Mouse (Mus musculus) forebrain, embryonic 11.5 days (tissue): ENCODE measurements around the gene Kdelr3. TPM values are rescaled to one million over a fixed set of nuclear protein-coding genes. Genes with fewer than 3 reads are reported as not detected.
A peak's percentile ranks its signal among the peaks of the same experiment; 100 is the strongest.

Experiments
- ATAC-seq: fragments of 200-750 bp; cut with Nextera tagmentation; replicated peaks from 2 replicates; pipeline ENCODE4 v1.8.0; 2017; ENCODE audit warnings: moderate TSS enrichment; ENCODE audit not compliant: low FRiP score
- DNase-seq: peaks from one replicate; pipeline ENCODE4 v3.0.0-alpha.2; 2017; ENCODE audit warnings: low spot score
- H3K27ac ChIP-seq: fragments of 300-500 bp; sonication (generic); 2 replicates; pipeline ENCODE4 v1.5.1; 2014; ENCODE audit warnings: low read depth, low read length
- H3K27me3 ChIP-seq: fragments of 300-500 bp; sonication (generic); 2 replicates; pipeline ENCODE4 v1.6.1; 2014; ENCODE audit warnings: mild to moderate bottlenecking, low read length, mixed read lengths; ENCODE audit not compliant: control insufficient read depth, insufficient read depth
- H3K36me3 ChIP-seq: fragments of 300-500 bp; sonication (generic); 2 replicates; pipeline ENCODE4 v1.6.1; 2014; ENCODE audit warnings: mild to moderate bottlenecking, low read length, moderate library complexity, mixed read lengths; ENCODE audit not compliant: control insufficient read depth, insufficient read depth
- H3K4me1 ChIP-seq: fragments of 300-500 bp; sonication (generic); replicated peaks from 2 replicates; pipeline ENCODE4 v1.6.1; 2014; ENCODE audit warnings: low read length, mixed read lengths; ENCODE audit not compliant: control insufficient read depth, insufficient read depth
- H3K4me2 ChIP-seq: fragments of 300-500 bp; sonication (generic); 2 replicates; pipeline ENCODE4 v1.6.1; 2014; ENCODE audit warnings: low read depth, mild to moderate bottlenecking, low read length, moderate library complexity, mixed read lengths; ENCODE audit not compliant: severe bottlenecking
- H3K4me3 ChIP-seq: fragments of 300-500 bp; sonication (generic); 2 replicates; pipeline ENCODE4 v1.5.1; 2014; ENCODE audit warnings: low read depth, low read length
- H3K9ac ChIP-seq: fragments of 300-500 bp; sonication (generic); 2 replicates; pipeline ENCODE4 v1.6.1; 2014; ENCODE audit warnings: low read length
- H3K9me3 ChIP-seq: fragments of 300-500 bp; sonication (generic); 2 replicates; pipeline ENCODE4 v1.6.1; 2016; ENCODE audit warnings: low read length, mixed read lengths; ENCODE audit not compliant: control insufficient read depth
- WGBS: fragments of 180-500 bp; shearing (Covaris S2); extraction: QIAGEN DNeasy Blood & Tissue Kit; methylation state at CpG from one replicate; pipeline ENCODE4 v1.1.7; 2014; 5-methylcytosine and 5-hydroxymethylcytosine counted together
- polyA plus RNA-seq: library from polyadenylated mRNA; unstranded; fragments of >200 nt; fragmentation: Nextera tagmentation; extraction: Ambion mirVana; gene quantifications from 2 replicates; pipeline ENCODE4 v1.2.1, GENCODE M21; 2014

Gene Kdelr3
- polyA plus RNA-seq, 1 experiment from 2014 or later: 9.7 TPM

DNA sequence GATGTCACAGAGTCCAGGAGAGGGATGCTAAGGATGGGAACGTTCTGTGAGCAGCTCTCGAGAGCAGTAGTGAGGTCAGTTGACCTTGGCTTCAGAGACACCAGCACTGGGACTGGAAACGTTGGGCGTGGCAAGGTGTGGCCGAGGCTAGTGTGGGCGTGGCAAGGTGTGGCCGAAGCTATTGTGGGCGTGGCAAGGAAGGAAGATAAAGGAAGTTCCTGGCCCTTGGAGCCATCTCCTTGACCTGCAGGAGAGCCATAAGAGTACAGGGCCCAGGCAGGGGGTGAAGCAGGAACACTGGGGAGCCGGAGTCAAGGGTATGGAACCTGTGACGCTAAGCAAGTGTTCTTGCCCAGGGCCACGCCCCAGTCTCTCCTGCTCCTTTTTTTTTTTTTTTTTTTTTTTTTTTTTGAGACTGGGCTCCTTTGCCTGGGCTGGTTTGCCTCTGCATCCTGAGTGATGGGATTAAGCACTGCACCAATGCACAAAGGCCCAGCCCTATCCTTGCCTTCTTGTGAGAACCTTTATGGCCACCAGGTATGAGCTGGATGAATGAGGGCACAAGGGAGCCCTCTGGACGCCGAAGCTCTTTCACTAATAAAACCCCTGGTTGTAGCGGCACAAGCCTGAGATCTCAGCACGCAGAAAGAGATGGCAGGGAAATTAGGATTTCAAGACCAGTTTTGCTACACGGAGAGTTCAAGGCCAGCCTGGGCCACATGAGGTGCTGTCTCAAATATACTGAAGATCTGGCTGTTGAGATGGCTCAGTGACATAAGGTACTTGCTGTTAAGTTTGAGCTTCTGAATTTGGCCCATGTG, 3.4 kb downstream of the Kdelr3 start:
- ATAC-seq: no peak
- Histone ChIP-seq H3K4me3 (no peak overlapping the region), H3K4me1 (peaks cover 7% of the 10 kb centered on the region; the same call in 1 of the 2 replicates), H3K36me3 (no peaks in the 10 kb centered on the region), H3K9ac (no peak overlapping the region), H3K27me3 (peaks cover 33% of the 10 kb centered on the region), H3K9me3 (no peaks in the 10 kb centered on the region), H3K4me2 (no peak overlapping the region), H3K27ac (no peak overlapping the region)
- whole genome bisulfite sequencing: 49% methylated on average over 16 of the region's 16 CpGs
- DNase-seq: no peak

DNA sequence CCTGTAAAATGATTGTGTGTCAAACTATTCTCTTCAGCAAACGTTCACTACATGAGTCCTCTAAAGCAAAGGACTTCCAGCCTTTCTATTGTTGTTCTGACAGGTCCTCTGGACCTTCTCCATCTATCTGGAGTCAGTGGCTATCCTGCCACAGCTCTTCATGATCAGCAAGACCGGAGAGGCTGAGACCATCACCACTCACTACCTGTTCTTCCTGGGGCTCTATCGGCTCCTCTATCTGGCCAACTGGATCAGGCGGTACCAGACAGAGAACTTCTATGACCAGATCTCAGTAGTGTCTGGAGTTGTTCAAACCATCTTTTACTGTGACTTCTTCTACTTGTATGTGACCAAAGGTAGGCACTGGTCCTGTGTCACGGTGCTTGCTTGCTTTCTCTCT, 9.4 kb downstream of the Kdelr3 start:
- ATAC-seq: no peak
- no peaks in the 10 kb centered on the region for H3K9me3 ChIP-seq
- H3K4me3 ChIP-seq: no peak overlapping the region
- H3K4me2 ChIP-seq: no peak overlapping the region
- no peak overlapping the region for H3K9ac ChIP-seq
- H3K4me1 ChIP-seq: no peaks in the 10 kb centered on the region
- H3K36me3 ChIP-seq: peaks cover 15% of the 10 kb centered on the region
- H3K27ac ChIP-seq: no peak overlapping the region
- H3K27me3 ChIP-seq: no peaks in the 10 kb centered on the region
- no peak for DNase-seq
- 91% methylated on average over 5 of the region's 5 CpGs for WGBS

DNA sequence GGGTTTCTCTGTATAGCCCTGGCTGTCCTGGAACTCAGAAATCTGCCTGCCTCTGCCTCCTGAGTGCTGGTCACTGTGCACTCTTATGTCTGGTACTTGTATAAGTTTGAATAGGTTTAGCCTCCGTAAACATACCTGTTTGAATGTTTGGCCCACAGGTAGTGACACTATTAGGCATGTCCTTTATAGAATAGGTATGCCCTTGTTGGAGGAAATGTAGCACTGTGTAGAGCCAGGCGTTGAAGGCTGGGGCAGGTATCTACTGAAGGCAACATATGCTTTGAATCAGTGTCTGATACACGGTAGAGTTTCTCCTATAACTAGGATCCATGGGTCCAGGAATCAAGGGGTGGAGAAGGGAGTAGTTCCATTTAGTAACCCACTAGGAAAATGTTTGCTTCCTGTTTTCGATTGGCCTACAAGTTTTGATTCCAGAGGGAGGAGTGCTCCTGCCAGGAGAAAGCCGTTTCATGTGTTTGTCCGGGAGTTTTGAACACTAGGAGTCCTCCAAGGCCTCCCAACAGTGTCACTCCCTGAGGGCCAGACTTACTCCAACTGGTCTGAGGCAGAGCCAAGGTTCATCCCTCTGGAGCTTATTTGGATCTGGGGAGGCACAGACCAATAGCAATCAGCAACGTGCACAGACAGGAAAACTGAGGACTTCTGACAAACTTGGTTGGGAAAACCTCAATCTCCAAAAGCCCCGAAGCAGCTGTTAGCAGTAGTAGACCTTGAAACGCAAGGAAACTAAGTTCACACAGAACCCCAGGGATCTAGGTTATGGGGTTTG, 10.0 kb downstream of the Kdelr3 start:
- no peak for DNase-seq

DNA sequence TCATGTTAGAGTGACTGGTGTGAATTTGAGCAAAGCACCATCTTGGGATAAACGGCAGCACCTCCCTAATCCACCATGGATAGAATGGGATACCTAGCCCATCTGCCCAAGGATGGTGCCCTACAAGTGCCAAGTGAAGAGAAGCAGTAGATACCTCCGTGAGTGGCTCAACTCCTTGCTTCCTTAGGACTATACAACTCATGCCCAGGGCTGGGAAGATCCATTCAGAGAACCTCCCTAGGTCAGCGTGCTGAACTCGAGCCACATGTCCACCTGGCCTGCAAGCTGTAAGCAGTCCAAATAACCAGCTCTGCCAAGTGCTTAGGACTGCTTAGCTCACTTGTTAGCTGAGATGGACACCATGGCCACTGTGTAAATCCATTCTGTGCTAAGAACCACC, 11.0 kb downstream of the Kdelr3 start:
- no peak overlapping the region for H3K4me3 ChIP-seq
- H3K4me1 ChIP-seq: no peaks in the 10 kb centered on the region
- H3K27me3 ChIP-seq: no peaks in the 10 kb centered on the region
- WGBS: 85% methylated on average over 4 of the region's 4 CpGs
- H3K9me3 ChIP-seq: no peaks in the 10 kb centered on the region
- peaks cover 22% of the 10 kb centered on the region for H3K36me3 ChIP-seq
- no peak overlapping the region for H3K4me2 ChIP-seq
- DNase-seq (no peak), ATAC-seq (no peak; the same call in 1 of the 2 replicates)
- H3K9ac ChIP-seq: no peak overlapping the region
- no peak overlapping the region for H3K27ac ChIP-seq

More for the DNA sequence above, 10.0 kb downstream of the Kdelr3 start:
- H3K27me3 ChIP-seq: no peaks in the 10 kb centered on the region
- no peak overlapping the region for H3K4me2 ChIP-seq
- H3K9me3 ChIP-seq: no peaks in the 10 kb centered on the region
- H3K36me3 ChIP-seq: peaks cover 18% of the 10 kb centered on the region
- H3K9ac ChIP-seq: no peak overlapping the region
- no peak overlapping the region for H3K4me3 ChIP-seq
- whole genome bisulfite sequencing: 72% methylated on average over 9 of the region's 9 CpGs
- H3K27ac ChIP-seq: no peak overlapping the region
- ATAC-seq: no peak
- H3K4me1 ChIP-seq: no peaks in the 10 kb centered on the region

DNA sequence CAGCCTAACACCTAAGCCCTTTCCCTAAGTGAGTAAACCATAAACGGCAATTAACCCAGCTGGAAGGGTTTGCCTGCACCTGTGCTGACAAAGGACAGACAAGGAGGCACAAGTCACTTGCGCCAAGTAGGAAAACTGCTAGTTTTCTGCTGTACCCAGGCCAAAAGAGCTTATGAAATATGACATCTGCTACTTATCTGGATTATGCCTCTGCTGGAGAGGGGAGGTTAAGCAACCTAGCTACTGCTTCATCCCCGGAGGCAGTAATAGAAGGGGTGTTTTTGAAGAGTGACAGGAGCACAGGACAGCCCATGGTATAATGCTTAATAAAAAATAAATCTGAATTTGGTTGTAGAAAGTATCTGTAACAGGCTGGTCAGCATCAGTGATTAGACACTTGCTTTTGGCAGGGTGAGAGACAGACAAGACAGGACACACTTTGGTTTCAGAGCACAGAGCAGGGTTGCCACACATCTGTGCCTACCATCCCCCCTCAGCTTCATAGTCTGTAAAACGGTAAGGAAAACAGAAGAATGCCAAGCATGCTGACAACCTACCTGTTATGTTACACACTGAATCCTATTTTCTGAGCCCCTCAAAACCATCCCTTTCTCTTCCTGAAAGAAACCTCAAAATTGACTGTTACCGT, 11.9 kb downstream of the Kdelr3 start:
- H3K27me3 ChIP-seq: no peaks in the 10 kb centered on the region
- no peak overlapping the region for H3K27ac ChIP-seq
- H3K36me3 ChIP-seq: peaks cover 25% of the 10 kb centered on the region
- H3K4me2 ChIP-seq: no peak overlapping the region
- no peaks in the 10 kb centered on the region for H3K9me3 ChIP-seq
- no peak overlapping the region for H3K9ac ChIP-seq
- ATAC-seq (no peak), DNase-seq (no peak)
- 82% methylated on average over 5 of the region's 5 CpGs for WGBS
- no peaks in the 10 kb centered on the region for H3K4me1 ChIP-seq
- H3K4me3 ChIP-seq: no peak overlapping the region

DNA sequence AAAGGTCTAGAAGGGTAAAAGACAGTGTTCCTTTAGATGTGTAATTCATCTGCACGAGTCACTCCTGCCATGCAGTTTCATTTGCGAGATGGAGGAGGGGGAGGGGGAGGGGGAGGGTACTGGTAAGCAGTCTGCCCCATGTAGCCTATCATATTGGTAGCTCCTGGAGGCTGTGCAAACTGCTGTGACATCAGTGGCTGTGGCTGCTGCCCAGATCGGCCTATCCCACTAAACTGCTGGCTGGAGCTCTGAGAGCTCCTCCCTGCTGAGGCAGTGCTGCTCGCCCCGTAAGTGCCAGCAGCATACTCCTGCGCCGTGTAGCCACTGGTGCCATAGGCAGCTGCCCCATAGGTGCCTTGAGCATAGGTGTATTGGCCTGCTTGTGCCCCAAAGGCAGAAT, 13.7 kb downstream of the Kdelr3 start:
- H3K4me2 ChIP-seq: no peak overlapping the region
- peaks cover 31% of the 10 kb centered on the region for H3K36me3 ChIP-seq
- H3K27me3 ChIP-seq: no peaks in the 10 kb centered on the region
- no peak overlapping the region for H3K9ac ChIP-seq
- DNase-seq (no peak), ATAC-seq (0 out of 2 replicates have a peak, but pooled peaks have one; percentile 11)
- H3K9me3 ChIP-seq: no peaks in the 10 kb centered on the region
- H3K4me3 ChIP-seq: no peak overlapping the region
- H3K27ac ChIP-seq: no peak overlapping the region
- H3K4me1 ChIP-seq: no peaks in the 10 kb centered on the region
- WGBS: 86% methylated on average over 7 of the region's 7 CpGs

DNA sequence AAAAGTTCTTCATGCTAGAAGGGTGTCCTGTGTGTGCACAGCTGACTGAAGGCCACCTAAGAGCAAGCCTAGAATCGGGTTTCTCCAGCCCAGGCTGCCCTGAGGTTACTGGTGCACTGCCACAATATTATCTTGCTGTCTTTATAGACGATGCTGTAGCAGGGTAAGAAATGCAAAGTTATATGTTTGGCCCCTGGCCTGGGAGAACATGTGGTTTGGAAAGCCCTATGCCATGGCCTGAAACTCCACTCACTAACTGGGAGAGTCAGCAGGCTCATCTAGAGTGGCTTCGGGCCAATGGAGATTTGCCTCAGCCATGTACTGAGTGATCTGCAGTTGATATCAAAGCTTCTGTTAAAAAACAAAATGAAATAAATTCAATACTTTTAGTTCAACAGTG, 17.6 kb downstream of the Kdelr3 start:
- DNase-seq (no peak), ATAC-seq (no peak)
- peaks cover 35% of the 10 kb centered on the region for H3K36me3 ChIP-seq

DNA sequence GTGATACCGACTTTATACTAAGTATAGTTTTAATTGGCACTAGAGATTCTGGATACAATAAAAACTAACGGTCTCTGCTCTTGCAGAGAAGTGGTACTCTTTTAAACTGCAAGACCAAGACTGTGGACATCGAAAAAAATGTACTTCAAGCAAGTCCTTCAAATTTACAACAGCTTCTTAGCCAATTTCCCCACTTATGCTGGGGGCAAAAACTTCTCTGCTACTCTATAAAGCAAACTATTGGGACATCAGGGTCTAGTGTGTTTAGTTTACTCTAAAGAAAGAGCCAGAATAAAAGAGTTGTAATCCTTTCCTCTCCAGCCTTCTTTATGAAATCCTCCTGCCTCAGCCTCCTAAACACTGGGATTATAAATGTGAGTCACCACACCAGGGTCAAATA, 27.8 kb downstream of the Kdelr3 start:
- WGBS: 94% methylated on average over 3 of the region's 3 CpGs

More for the DNA sequence above, 17.6 kb downstream of the Kdelr3 start:
- WGBS: 95% methylated on average over 3 of the region's 3 CpGs
- Histone ChIP-seq H3K27ac (no peak overlapping the region), H3K4me1 (no peaks in the 10 kb centered on the region), H3K4me3 (no peak overlapping the region), H3K27me3 (no peaks in the 10 kb centered on the region), H3K9me3 (no peaks in the 10 kb centered on the region), H3K4me2 (no peak overlapping the region), H3K9ac (no peak overlapping the region)

More for the DNA sequence above, 27.8 kb downstream of the Kdelr3 start:
- DNase-seq (no peak), ATAC-seq (no peak)
- H3K4me2 ChIP-seq: peak overlapping the region; percentile 12; the same call in 1 of the 2 replicates
- H3K4me1 ChIP-seq: peaks cover 9% of the 10 kb centered on the region
- no peak overlapping the region for H3K4me3 ChIP-seq
- H3K36me3 ChIP-seq: peaks cover 19% of the 10 kb centered on the region
- H3K27me3 ChIP-seq: no peaks in the 10 kb centered on the region
- no peak overlapping the region for H3K9ac ChIP-seq
- no peaks in the 10 kb centered on the region for H3K9me3 ChIP-seq
- H3K27ac ChIP-seq: no peak overlapping the region
